20 mouse cellular contexts compared by ENCODE assay signal in genomic region chr11:51594715-51595350, GRCm38 (mm10). TPM values are rescaled to one million over a fixed set of nuclear protein-coding genes. Genes with fewer than 3 reads are reported as not detected.
A peak's percentile ranks its signal among the peaks of the same experiment; 100 is the strongest.
DNase-seq lines count a peak whose midpoint lies in the region; ATAC-seq and TF ChIP-seq lines count a peak whose summit lies in the region.
"Had no signal": no experiment of that assay in that cellular context is flagged by ENCODE, and none has a peak within 500 bp of the region (broad histone marks: within the 10 kb centered on the region; RNA-seq: fewer than 3 reads in every experiment).

No protein-coding gene starts in this region.

- H3K9ac ChIP-seq in liver, embryonic 12.5 days: no peak overlapping the region
- H3K9ac ChIP-seq in MEL (ENCODE audit: control insufficient read depth, low read depth, low read length, poor library complexity, severe bottlenecking): no peak overlapping the region
- H3K9ac ChIP-seq in intestine, embryonic 15.5 days: no peak overlapping the region
- H3K9ac ChIP-seq: embryonic facial prominence, embryonic 13.5 days; limb, embryonic 15.5 days; midbrain, embryonic 13.5 days had no signal

- peak overlapping the region; percentile 23 for H3K27ac ChIP-seq in liver, embryonic 12.5 days
- peak overlapping the region; percentile 9; the same call in 1 of the 2 replicates for H3K27ac ChIP-seq in MEL (ENCODE audit: control insufficient read depth, low read depth, low read length)
- H3K27ac ChIP-seq in intestine, embryonic 15.5 days: no peak overlapping the region
- H3K27ac ChIP-seq: embryonic facial prominence, embryonic 13.5 days; heart, embryonic 10.5 days; limb, embryonic 15.5 days; midbrain, embryonic 13.5 days had no signal

- H3K4me1 ChIP-seq in liver, embryonic 12.5 days: peaks cover 9% of the 10 kb centered on the region; the same call in 1 of the 2 replicates
- peaks cover 2 to 3% of the 10 kb centered on the region in 2 experiments; a peak in 2 of 4 replicates for H3K4me1 ChIP-seq in MEL (ENCODE audit: control insufficient read depth in 1 of 2, insufficient read depth in 2 of 2, low read length in 2 of 2)
- H3K4me1 ChIP-seq in intestine, embryonic 15.5 days (replicated peaks): 0 out of 2 replicates have a peak, but pooled peaks cover 3% of the 10 kb centered on the region
- H3K4me1 ChIP-seq: embryonic facial prominence, embryonic 13.5 days; heart, embryonic 10.5 days; limb, embryonic 15.5 days; midbrain, embryonic 13.5 days had no signal

- H3K4me2 ChIP-seq in liver, embryonic 12.5 days: no peak overlapping the region
- no peak overlapping the region for H3K4me2 ChIP-seq in intestine, embryonic 15.5 days (replicated peaks)
- H3K4me2 ChIP-seq: embryonic facial prominence, embryonic 13.5 days; limb, embryonic 15.5 days; midbrain, embryonic 13.5 days had no signal

- H3K79me2 ChIP-seq in MEL (ENCODE audit: control insufficient read depth, insufficient read depth, low read length, poor library complexity): no peaks in the 10 kb centered on the region; the same call in 1 of the 2 replicates

- peak in 1 of 2 experiments; percentile 51; a peak in 2 of 4 replicates for TF ChIP-seq POLR2A in MEL (IDR thresholded peaks at IDR 0.05; ENCODE audit: control insufficient read depth in 1 of 2, insufficient read depth in 1 of 2, low read depth in 1 of 2, low read length in 2 of 2, poor library complexity in 1 of 2)

- no peak for TF ChIP-seq EP300 in MEL (IDR thresholded peaks at IDR 0.05; ENCODE audit: low read depth in 1 of 2, low read length in 2 of 2)

- H3K4me3 ChIP-seq in liver, embryonic 12.5 days: no peak overlapping the region
- no peak overlapping the region for H3K4me3 ChIP-seq in MEL (ENCODE audit: control insufficient read depth in 1 of 2, insufficient read depth in 1 of 2, low read depth in 2 of 2, low read length in 2 of 2)
- H3K4me3 ChIP-seq in intestine, embryonic 15.5 days (replicated peaks): no peak overlapping the region
- H3K4me3 ChIP-seq: embryonic facial prominence, embryonic 13.5 days; heart, embryonic 10.5 days; limb, embryonic 15.5 days; midbrain, embryonic 13.5 days had no signal

- H3K9me3 ChIP-seq in liver, embryonic 12.5 days (replicated peaks): no peaks in the 10 kb centered on the region
- no peaks in the 10 kb centered on the region for H3K9me3 ChIP-seq in MEL (replicated peaks; ENCODE audit: insufficient read depth, low read length)
- no peaks in the 10 kb centered on the region for H3K9me3 ChIP-seq in intestine, embryonic 15.5 days
- H3K9me3 ChIP-seq: embryonic facial prominence, embryonic 13.5 days; G1E; heart, embryonic 10.5 days; limb, embryonic 15.5 days; midbrain, embryonic 13.5 days had no signal

- intact Hi-C loops in left cerebral cortex, postnatal 10 days (cut with DNase I): no loop called here

- no peak for DNase-seq in liver
- peak; percentile 91 for DNase-seq in MEL (ENCODE audit: low read depth, low spot score)
- no peak for DNase-seq in left cerebral cortex, postnatal 10 days (ENCODE audit: extremely low spot score in 1 of 2, low spot score in 2 of 2)
- no peak for DNase-seq in right cerebral cortex, postnatal 36 days (ENCODE audit: low spot score in 2 of 2)
- no peak for DNase-seq in frontal cortex, postnatal 36 days (ENCODE audit: low spot score in 2 of 2)
- DNase-seq: cerebellum, adult 18-20 months; gastrocnemius, postnatal 14 days; heart, postnatal 14 days; kidney, adult 9 months; kidney, postnatal 4 days; right cerebral cortex, adult 18-20 months; thymus, postnatal 25 days had no signal

- no peak for TF ChIP-seq CTCF in MEL (IDR thresholded peaks at IDR 0.05 in 2 of 3, conservative IDR thresholded peaks at IDR 0.05 in 1 of 3; ENCODE audit: control insufficient read depth in 1 of 3, insufficient read depth in 1 of 3, low read depth in 2 of 3, low read length in 3 of 3, poor library complexity in 1 of 3, severe bottlenecking in 1 of 3)

- H3K27me3 ChIP-seq in liver, embryonic 12.5 days (replicated peaks): no peaks in the 10 kb centered on the region
- no peaks in the 10 kb centered on the region for H3K27me3 ChIP-seq in MEL (ENCODE audit: control insufficient read depth in 1 of 2, insufficient read depth in 2 of 2, low read length in 2 of 2)
- no peaks in the 10 kb centered on the region for H3K27me3 ChIP-seq in intestine, embryonic 15.5 days (replicated peaks)
- H3K27me3 ChIP-seq: embryonic facial prominence, embryonic 13.5 days; limb, embryonic 15.5 days; midbrain, embryonic 13.5 days had no signal

- peaks cover 100% of the 10 kb centered on the region for H3K36me3 ChIP-seq in liver, embryonic 12.5 days
- H3K36me3 ChIP-seq in MEL (ENCODE audit: control insufficient read depth in 1 of 2, insufficient read depth in 2 of 2, low read length in 2 of 2): peaks cover 31 to 45% of the 10 kb centered on the region in 2 experiments
- H3K36me3 ChIP-seq in intestine, embryonic 15.5 days: peaks cover 67% of the 10 kb centered on the region

- no peak for TF ChIP-seq RAD21 in MEL (IDR thresholded peaks at IDR 0.05; ENCODE audit: low read depth, low read length)

- ATAC-seq in liver, embryonic 12.5 days: no peak
- ATAC-seq in intestine, embryonic 15.5 days: 0 out of 2 replicates have a peak, but pooled peaks have one; percentile 19
- ATAC-seq in megakaryocyte, adult 5-6 weeks (ENCODE audit: poor library complexity, severe bottlenecking): peak; percentile 91
- ATAC-seq: midbrain, embryonic 13.5 days had no signal

- 64% methylated on average over 3 of the region's 3 CpGs for WGBS in liver, embryonic 12.5 days (ENCODE audit: insufficient replicate concordance)
- 58% methylated on average over 3 of the region's 3 CpGs for WGBS in intestine, embryonic 15.5 days

TF ChIP-seq in MEL, 35 proteins besides CTCF, POLR2A, EP300 and RAD21 (continues in another document):
- TF ChIP-seq TAL1 (IDR thresholded peaks at IDR 0.05; ENCODE audit: low read length) (no peak), UBTF (IDR thresholded peaks at IDR 0.05; ENCODE audit: borderline replicate concordance, insufficient read depth, low read depth, low read length) (0 out of 2 replicates have a peak, but pooled peaks have one; percentile 29), POLR2AphosphoS5 (IDR thresholded peaks at IDR 0.05; ENCODE audit: borderline replicate concordance, low read depth, low read length) (peak; percentile 71), MAFK (IDR thresholded peaks at IDR 0.05; ENCODE audit: borderline replicate concordance, low read depth, low read length) (no peak), ZKSCAN1 (IDR thresholded peaks at IDR 0.05; ENCODE audit: low read depth, low read length) (no peak), MAX (IDR thresholded peaks at IDR 0.05; ENCODE audit: low read length) (no peak), JUND (IDR thresholded peaks at IDR 0.05; ENCODE audit: low read depth, low read length) (no peak), POLR2AphosphoS2 (IDR thresholded peaks at IDR 0.05; ENCODE audit: low read length) (no peak)

RNA-seq across cellular contexts. Expression of gene Phykpl, which starts 10.3 kb away (rescaled TPM):
- polyA plus RNA-seq in liver, embryonic 12.5 days (2016; fragmentation: Nextera tagmentation; extraction: Ambion mirVana): 20.1 and 22.2 TPM in 2 replicates
- 17.2 and 22.7 TPM in 2 replicates for total RNA-seq in MEL (2012; rRNA removed)
- 10 to 100 TPM in 1 of 2 experiments, not detected in 1; 23.0 TPM for polyA plus RNA-seq in MEL (2012; ENCODE audit: insufficient read depth in 1 of 2, insufficient read length in 2 of 2, low read depth in 1 of 2, low replicate concordance in 2 of 2, missing spikeins in 1 of 2)
- 18.5 and 21.1 TPM in 2 replicates for polyA plus RNA-seq in intestine, embryonic 15.5 days (2015; fragmentation: Nextera tagmentation; extraction: Ambion mirVana)
- total RNA-seq in megakaryocyte, adult 5-6 weeks (2015): 8.5 and 10.3 TPM in 2 replicates
- total RNA-seq in megakaryocyte, adult 5-6 weeks (2017): 5.8 and 9.0 TPM in 2 replicates
- total RNA-seq in left cerebral cortex, postnatal 10 days (2021): 1 to 10 TPM; 6.4 to 7.1 TPM

RNA-seq across cellular contexts. Expression of gene Hnrnpab, which starts 11.8 kb away (rescaled TPM):
- 503 and 514 TPM in 2 replicates for polyA plus RNA-seq in liver, embryonic 12.5 days (2016; fragmentation: Nextera tagmentation; extraction: Ambion mirVana)
- total RNA-seq in MEL (2012; rRNA removed): 894 and 908 TPM in 2 replicates
- polyA plus RNA-seq in MEL (2012; ENCODE audit: insufficient read depth in 1 of 2, insufficient read length in 2 of 2, low read depth in 1 of 2, low replicate concordance in 2 of 2, missing spikeins in 1 of 2): 1,000 to 10,000 TPM in 1 of 2 experiments, 100 to 1,000 TPM in 1; 184 to 1,104 TPM
- polyA plus RNA-seq in intestine, embryonic 15.5 days (2015; fragmentation: Nextera tagmentation; extraction: Ambion mirVana): 381 and 414 TPM in 2 replicates
- 319 and 341 TPM in 2 replicates for total RNA-seq in megakaryocyte, adult 5-6 weeks (2015)
- 548 and 571 TPM in 2 replicates for total RNA-seq in megakaryocyte, adult 5-6 weeks (2017)
- total RNA-seq in left cerebral cortex, postnatal 10 days (2021): 100 to 1,000 TPM; 182 to 186 TPM

RNA-seq across cellular contexts. Expression of gene Nhp2, which starts 24.7 kb away (rescaled TPM):
- 217 and 228 TPM in 2 replicates for polyA plus RNA-seq in liver, embryonic 12.5 days (2016; fragmentation: Nextera tagmentation; extraction: Ambion mirVana)
- 588 and 649 TPM in 2 replicates for total RNA-seq in MEL (2012; rRNA removed)
- 1,000 to 10,000 TPM in 1 of 2 experiments, 100 to 1,000 TPM in 1; 739 to 6,489 TPM for polyA plus RNA-seq in MEL (2012; ENCODE audit: insufficient read depth in 1 of 2, insufficient read length in 2 of 2, low read depth in 1 of 2, low replicate concordance in 2 of 2, missing spikeins in 1 of 2)
- 172 and 184 TPM in 2 replicates for polyA plus RNA-seq in intestine, embryonic 15.5 days (2015; fragmentation: Nextera tagmentation; extraction: Ambion mirVana)
- total RNA-seq in megakaryocyte, adult 5-6 weeks (2015): 45.3 and 50.5 TPM in 2 replicates
- total RNA-seq in megakaryocyte, adult 5-6 weeks (2017): 38.1 and 52.6 TPM in 2 replicates
- total RNA-seq in left cerebral cortex, postnatal 10 days (2021): 10 to 100 TPM; 51.1 to 51.4 TPM

RNA-seq across cellular contexts. Expression of gene Rmnd5b, which starts 40.9 kb away (rescaled TPM):
- 30.4 and 34.4 TPM in 2 replicates for polyA plus RNA-seq in liver, embryonic 12.5 days (2016; fragmentation: Nextera tagmentation; extraction: Ambion mirVana)
- total RNA-seq in MEL (2012; rRNA removed): 52.5 and 55.1 TPM in 2 replicates
- 10 to 100 TPM in 1 of 2 experiments, not detected in 1; 63.0 TPM for polyA plus RNA-seq in MEL (2012; ENCODE audit: insufficient read depth in 1 of 2, insufficient read length in 2 of 2, low read depth in 1 of 2, low replicate concordance in 2 of 2, missing spikeins in 1 of 2)
- polyA plus RNA-seq in intestine, embryonic 15.5 days (2015; fragmentation: Nextera tagmentation; extraction: Ambion mirVana): 38.2 and 42.6 TPM in 2 replicates
- total RNA-seq in megakaryocyte, adult 5-6 weeks (2015): 50.8 and 63.1 TPM in 2 replicates
- total RNA-seq in megakaryocyte, adult 5-6 weeks (2017): 19.2 and 35.5 TPM in 2 replicates
- 10 to 100 TPM; 46.6 to 49.8 TPM for total RNA-seq in left cerebral cortex, postnatal 10 days (2021)

RNA-seq across cellular contexts. Expression of gene N4bp3, which starts 55.8 kb away (rescaled TPM):
- 4.9 and 5.3 TPM in 2 replicates for polyA plus RNA-seq in liver, embryonic 12.5 days (2016; fragmentation: Nextera tagmentation; extraction: Ambion mirVana)
- total RNA-seq in MEL (2012; rRNA removed): 6.9 and 7.1 TPM in 2 replicates
- polyA plus RNA-seq in MEL (2012; ENCODE audit: insufficient read depth in 1 of 2, insufficient read length in 2 of 2, low read depth in 1 of 2, low replicate concordance in 2 of 2, missing spikeins in 1 of 2): 10 to 100 TPM in 1 of 2 experiments, not detected in 1; 11.5 TPM
- polyA plus RNA-seq in intestine, embryonic 15.5 days (2015; fragmentation: Nextera tagmentation; extraction: Ambion mirVana): 17.6 and 18.1 TPM in 2 replicates
- total RNA-seq in megakaryocyte, adult 5-6 weeks (2015): 0.80 and 1.3 TPM in 2 replicates
- 0.45 and 2.9 TPM in 2 replicates for total RNA-seq in megakaryocyte, adult 5-6 weeks (2017)
- total RNA-seq in left cerebral cortex, postnatal 10 days (2021): 10 to 100 TPM; 12.8 to 14.0 TPM

Comparison
In these comparisons a context has a peak if more than half of its experiments do, and no peak if none do; other contexts are left out.
1. RNA of gene Nhp2, which starts 24.7 kb away (total RNA-seq): 588 to 649 TPM in MEL; 38.1 to 52.6 TPM in megakaryocyte, adult 5-6 weeks and 51.1 to 51.4 TPM in left cerebral cortex, postnatal 10 days; every median in the first group is over 10 times any median in the second.